Mouse (Mus musculus): Measurements from ENCODE around the gene Rgl2. TPM values are rescaled to one million over a fixed set of nuclear protein-coding genes. Genes with fewer than 3 reads are reported as not detected.
A peak's percentile ranks its signal among the peaks of the same experiment; 100 is the strongest.
"Not testable (repeated sequence)": the region's sequence is repeated elsewhere in the genome, so short reads cannot be mapped to it uniquely, and the experiment has no call there.

Rgl2 gene
- polyA plus RNA-seq, 1 experiment, result 16.4 TPM

- Histone ChIP-seq H3K4me3 (ENCODE audit: insufficient read depth, low read depth, low read length) (no peak overlapping the region), H3K4me1 (ENCODE audit: control insufficient read depth, insufficient read depth, insufficient read length, low read length) (peaks cover 22% of the 10 kb centered on the region), H3K27ac (replicated peaks; ENCODE audit: low read depth, low read length) (peak overlapping the region; percentile 82)
Observed at GRCm38 (mm10) chr17:33979512-33980050, 50.2 kb downstream of the Rgl2 start.

- no peak overlapping the region for H3K4me3 ChIP-seq (ENCODE audit: insufficient read depth, low read depth, low read length)
- peaks cover 22% of the 10 kb centered on the region for H3K4me1 ChIP-seq (ENCODE audit: control insufficient read depth, insufficient read depth, insufficient read length, low read length)
- H3K27ac ChIP-seq (replicated peaks; ENCODE audit: low read depth, low read length), result peak overlapping the region; percentile 62
Observed at GRCm38 (mm10) chr17:33980181-33981035, 51.1 kb downstream of the Rgl2 start.

DNA sequence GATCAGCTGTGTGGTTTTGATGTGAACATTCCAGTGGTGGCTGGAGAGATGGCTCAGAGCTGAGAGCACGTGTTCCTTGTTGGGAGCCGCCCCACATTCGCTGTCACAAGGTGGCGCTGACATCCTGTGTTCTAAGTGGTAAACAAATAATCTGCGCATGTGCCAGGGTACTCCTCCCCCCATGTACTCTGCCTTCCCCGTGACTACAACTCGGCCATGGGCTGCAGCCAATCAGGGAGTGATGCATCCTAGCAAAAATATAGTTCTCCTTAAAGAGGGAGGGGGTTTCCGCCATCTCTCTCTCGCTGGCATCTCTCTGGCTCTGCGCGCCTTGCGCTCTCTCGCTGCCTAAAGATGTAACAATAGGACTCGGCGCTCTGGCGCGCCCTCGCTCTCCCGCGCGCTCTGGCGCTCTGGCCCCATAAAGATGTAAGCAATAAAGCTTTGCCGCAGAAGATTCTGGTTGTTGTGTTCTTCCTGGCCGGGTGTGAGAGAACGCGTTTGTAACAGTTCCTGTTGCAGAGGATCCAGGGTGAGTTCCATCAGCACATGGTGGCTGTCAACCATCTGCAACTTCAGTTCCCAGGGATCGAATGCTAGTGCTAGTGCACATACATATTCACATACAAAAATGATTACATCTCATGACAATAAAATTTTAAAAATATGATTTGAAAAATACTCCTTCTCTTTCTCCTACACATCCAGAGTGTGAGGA, 52.0 kb downstream of the Rgl2 start:
- H3K4me1 ChIP-seq (ENCODE audit: control insufficient read depth, insufficient read depth, insufficient read length, low read length), result peaks cover 22% of the 10 kb centered on the region
- peak overlapping the region; percentile 63 for H3K4me3 ChIP-seq (ENCODE audit: insufficient read depth, low read depth, low read length)
- H3K27ac ChIP-seq (replicated peaks; ENCODE audit: low read depth, low read length), result peak overlapping the region; percentile 71

GRCm38 (mm10) chr17:33982136-33982535, 52.8 kb downstream of the Rgl2 start:
- H3K4me3 ChIP-seq (ENCODE audit: insufficient read depth, low read depth, low read length), result 0 out of 2 replicates have a peak overlapping the region, but pooled peaks have one; percentile 6
- peaks cover 22% of the 10 kb centered on the region for H3K4me1 ChIP-seq (ENCODE audit: control insufficient read depth, insufficient read depth, insufficient read length, low read length)
- H3K27ac ChIP-seq (replicated peaks; ENCODE audit: low read depth, low read length), result not testable (repeated sequence)

Other genes with a start within 250 kb of the Rgl2 start
- gene Hnrnpm, start 242.7 kb upstream of the Rgl2 start, polyA plus RNA-seq (2012; ENCODE audit: insufficient read depth, insufficient read length, missing spikeins), result 130 and 183 TPM in 2 replicates
- 132 and 147 TPM in 2 replicates for gene March2, start 210.9 kb upstream of the Rgl2 start, polyA plus RNA-seq (2012; ENCODE audit: insufficient read depth, insufficient read length, missing spikeins)
- 73.4 and 85.4 TPM in 2 replicates for gene Rab11b, start 169.0 kb upstream of the Rgl2 start, polyA plus RNA-seq (2012; ENCODE audit: insufficient read depth, insufficient read length, missing spikeins)
- 243 and 355 TPM in 2 replicates for gene Angptl4, start 147.7 kb upstream of the Rgl2 start, polyA plus RNA-seq (2012; ENCODE audit: insufficient read depth, insufficient read length, missing spikeins)
- 16.2 and 37.3 TPM in 2 replicates for gene Kank3, start 119.0 kb upstream of the Rgl2 start, polyA plus RNA-seq (2012; ENCODE audit: insufficient read depth, insufficient read length, missing spikeins)
- 587 and 667 TPM in 2 replicates for gene Rps28, start 105.0 kb upstream of the Rgl2 start, polyA plus RNA-seq (2012; ENCODE audit: insufficient read depth, insufficient read length, missing spikeins)
- gene Ndufa7, start 105.0 kb upstream of the Rgl2 start, polyA plus RNA-seq (2012; ENCODE audit: insufficient read depth, insufficient read length, missing spikeins), result 1,002 and 1,055 TPM in 2 replicates
- 21.6 and 25.3 TPM in 2 replicates for gene Cd320, start 86.5 kb upstream of the Rgl2 start, polyA plus RNA-seq (2012; ENCODE audit: insufficient read depth, insufficient read length, missing spikeins)
- gene Gm7029, start 55.7 kb upstream of the Rgl2 start, polyA plus RNA-seq (2012; ENCODE audit: insufficient read depth, insufficient read length, missing spikeins), result not detected in 2 replicates
- not detected in 2 replicates for gene Kifc1, start 38.9 kb upstream of the Rgl2 start, polyA plus RNA-seq (2012; ENCODE audit: insufficient read depth, insufficient read length, missing spikeins)
- gene Platr17, start 24.4 kb upstream of the Rgl2 start, polyA plus RNA-seq (2012; ENCODE audit: insufficient read depth, insufficient read length, missing spikeins), result not detected in 2 replicates
- gene Daxx, start 20.1 kb upstream of the Rgl2 start, polyA plus RNA-seq (2012; ENCODE audit: insufficient read depth, insufficient read length, missing spikeins), result 13.6 and 26.9 TPM in 2 replicates
- gene Tapbp, start 13.6 kb upstream of the Rgl2 start, polyA plus RNA-seq (2012; ENCODE audit: insufficient read depth, insufficient read length, missing spikeins), result 75.7 and 99.3 TPM in 2 replicates
- 9.5 and 11.1 TPM in 2 replicates for gene Zbtb22, start 13.6 kb upstream of the Rgl2 start, polyA plus RNA-seq (2012; ENCODE audit: insufficient read depth, insufficient read length, missing spikeins)
- 83.2 and 131 TPM in 2 replicates for gene Pfdn6, start 10.8 kb downstream of the Rgl2 start, polyA plus RNA-seq (2012; ENCODE audit: insufficient read depth, insufficient read length, missing spikeins)
- gene Wdr46, start 11.1 kb downstream of the Rgl2 start, polyA plus RNA-seq (2012; ENCODE audit: insufficient read depth, insufficient read length, missing spikeins), result 6.6 and 10.1 TPM in 2 replicates
- gene B3galt4, start 21.9 kb downstream of the Rgl2 start, polyA plus RNA-seq (2012; ENCODE audit: insufficient read depth, insufficient read length, missing spikeins), result 2.2 and 2.4 TPM in 2 replicates
- 23.9 and 29.3 TPM in 2 replicates for gene Vps52, start 26.3 kb downstream of the Rgl2 start, polyA plus RNA-seq (2012; ENCODE audit: insufficient read depth, insufficient read length, missing spikeins)
- 635 and 763 TPM in 2 replicates for gene Rps18, start 26.5 kb downstream of the Rgl2 start, polyA plus RNA-seq (2012; ENCODE audit: insufficient read depth, insufficient read length, missing spikeins)
- gene H2-K1, start 70.8 kb downstream of the Rgl2 start, polyA plus RNA-seq (2012; ENCODE audit: insufficient read depth, insufficient read length, missing spikeins), result 394 and 673 TPM in 2 replicates
- 10.2 and 10.3 TPM in 2 replicates for gene Ring1, start 95.1 kb downstream of the Rgl2 start, polyA plus RNA-seq (2012; ENCODE audit: insufficient read depth, insufficient read length, missing spikeins)
- 214 and 236 TPM in 2 replicates for gene H2-Ke6, start 98.5 kb downstream of the Rgl2 start, polyA plus RNA-seq (2012; ENCODE audit: insufficient read depth, insufficient read length, missing spikeins)
- 40.0 and 44.7 TPM in 2 replicates for gene Slc39a7, start 102.1 kb downstream of the Rgl2 start, polyA plus RNA-seq (2012; ENCODE audit: insufficient read depth, insufficient read length, missing spikeins)
- gene Rxrb, start 102.3 kb downstream of the Rgl2 start, polyA plus RNA-seq (2012; ENCODE audit: insufficient read depth, insufficient read length, missing spikeins), result 23.6 and 38.7 TPM in 2 replicates
- gene Col11a2, start 109.9 kb downstream of the Rgl2 start, polyA plus RNA-seq (2012; ENCODE audit: insufficient read depth, insufficient read length, missing spikeins), result 0.38 and 1.0 TPM in 2 replicates
- not detected in 2 replicates for gene H2-Oa, start 162.8 kb downstream of the Rgl2 start, polyA plus RNA-seq (2012; ENCODE audit: insufficient read depth, insufficient read length, missing spikeins)
- gene H2-DMa, start 190.0 kb downstream of the Rgl2 start, polyA plus RNA-seq (2012; ENCODE audit: insufficient read depth, insufficient read length, missing spikeins), result 6.9 and 10.5 TPM in 2 replicates
- gene Brd2, start 193.1 kb downstream of the Rgl2 start, polyA plus RNA-seq (2012; ENCODE audit: insufficient read depth, insufficient read length, missing spikeins), result 82.7 and 86.3 TPM in 2 replicates
- not detected in 2 replicates for gene H2-DMb2, start 213.8 kb downstream of the Rgl2 start, polyA plus RNA-seq (2012; ENCODE audit: insufficient read depth, insufficient read length, missing spikeins)
- 11.1 and 14.7 TPM in 2 replicates for gene H2-DMb1, start 223.5 kb downstream of the Rgl2 start, polyA plus RNA-seq (2012; ENCODE audit: insufficient read depth, insufficient read length, missing spikeins)

Data from brown adipose tissue, adult 24 weeks (tissue).